In genomic region chr11:88599332-88600130, GRCm38 (mm10) we compare ENCODE assay signal across 8 mouse cellular contexts.
A peak's percentile ranks its signal among the peaks of the same experiment; 100 is the strongest.
DNase-seq lines count a peak whose midpoint lies in the region; ATAC-seq and TF ChIP-seq lines count a peak whose summit lies in the region.

No protein-coding gene starts in this region.

- H3K4me1 ChIP-seq in kidney, adult 2 months (ENCODE audit: control insufficient read depth, insufficient read depth, low read length), result peaks cover 29% of the 10 kb centered on the region
- H3K4me1 ChIP-seq in hindbrain, embryonic 11.5 days (replicated peaks; ENCODE audit: control insufficient read depth, insufficient read depth, low read length), result peaks cover 12% of the 10 kb centered on the region; the same call in 1 of the 2 replicates
- peaks cover 79% of the 10 kb centered on the region for H3K4me1 ChIP-seq in megakaryocyte, embryonic 14.5 days

- H3K9me3 ChIP-seq in hindbrain, embryonic 11.5 days (ENCODE audit: control insufficient read depth, low read length), result no peaks in the 10 kb centered on the region
- H3K9me3 ChIP-seq in megakaryocyte, embryonic 14.5 days, result no peaks in the 10 kb centered on the region

- 0 out of 2 replicates have a peak, but pooled peaks have one; percentile 51 for ATAC-seq in hindbrain, embryonic 11.5 days (ENCODE audit: low FRiP score)

- H3K79me2 ChIP-seq in C2C12 (ENCODE audit: control insufficient read depth, insufficient read depth), result no peaks in the 10 kb centered on the region

- no peak overlapping the region for H3ac ChIP-seq in C2C12 (ENCODE audit: control insufficient read depth, insufficient read length, low read depth)

- H3K79me3 ChIP-seq in C2C12 (ENCODE audit: low read depth), result peaks cover 2% of the 10 kb centered on the region

- peak overlapping the region; percentile 62 for H3K27ac ChIP-seq in kidney, adult 2 months (ENCODE audit: insufficient read depth, low read depth, low read length)
- no peak overlapping the region for H3K27ac ChIP-seq in hindbrain, embryonic 11.5 days (ENCODE audit: low read depth, low read length)

- no peak for TF ChIP-seq POLR2A in kidney, adult 2 months (IDR thresholded peaks at IDR 0.05; ENCODE audit: low read depth, low read length)

- 41% methylated on average over 17 of the region's 17 CpGs for WGBS in kidney, adult 2 months
- 77% methylated on average over 17 of the region's 17 CpGs for WGBS in hindbrain, embryonic 11.5 days

- no peak overlapping the region for H3K4me3 ChIP-seq in kidney, adult 2 months (ENCODE audit: insufficient read depth, low read depth, low read length)
- no peak overlapping the region for H3K4me3 ChIP-seq in C2C12 (ENCODE audit: insufficient read depth, poor library complexity, severe bottlenecking)
- no peak overlapping the region for H3K4me3 ChIP-seq in hindbrain, embryonic 11.5 days (ENCODE audit: low read depth, low read length)
- H3K4me3 ChIP-seq in megakaryocyte, embryonic 14.5 days (replicated peaks), result peak overlapping the region; percentile 89

- TF ChIP-seq CTCF in kidney, adult 2 months (conservative IDR thresholded peaks at IDR 0.05; ENCODE audit: insufficient read depth, insufficient read length, low read depth, low read length), result no peak
- TF ChIP-seq CTCF in C2C12 (IDR thresholded peaks at IDR 0.05; ENCODE audit: control insufficient read depth, insufficient read depth, insufficient read length), result no peak

- H3K27me3 ChIP-seq in kidney, adult 2 months (replicated peaks; ENCODE audit: control insufficient read depth, insufficient read depth, low read length), result no peaks in the 10 kb centered on the region
- H3K27me3 ChIP-seq in C2C12 (ENCODE audit: control insufficient read depth, insufficient read depth, insufficient read length), result no peaks in the 10 kb centered on the region
- H3K27me3 ChIP-seq in hindbrain, embryonic 11.5 days (ENCODE audit: control insufficient read depth, insufficient read depth, low read length), result no peaks in the 10 kb centered on the region
- no peaks in the 10 kb centered on the region for H3K27me3 ChIP-seq in megakaryocyte, embryonic 14.5 days (replicated peaks)

- no peak overlapping the region for H3K9ac ChIP-seq in hindbrain, embryonic 11.5 days (ENCODE audit: low read depth, low read length)

- no peak overlapping the region for H3K4me2 ChIP-seq in hindbrain, embryonic 11.5 days (replicated peaks; ENCODE audit: low read depth, low read length)

- H3K36me3 ChIP-seq in kidney, adult 2 months (ENCODE audit: control insufficient read depth, insufficient read depth, low read length), result no peaks in the 10 kb centered on the region
- H3K36me3 ChIP-seq in C2C12 (ENCODE audit: control insufficient read depth, insufficient read depth), result peaks cover 5% of the 10 kb centered on the region
- H3K36me3 ChIP-seq in hindbrain, embryonic 11.5 days (ENCODE audit: control insufficient read depth, insufficient read depth, low read length), result no peaks in the 10 kb centered on the region
- peaks cover 64% of the 10 kb centered on the region for H3K36me3 ChIP-seq in megakaryocyte, embryonic 14.5 days (replicated peaks; ENCODE audit: low read length)

- peak; percentile 53 for DNase-seq in kidney, adult 2 months
- no peak for DNase-seq in kidney, postnatal 25 days
- peak; percentile 79 to 80 for DNase-seq in cerebellum, postnatal 10 days
- DNase-seq in hindbrain, embryonic 11.5 days (ENCODE audit: low spot score), result no peak
- no peak for DNase-seq in urinary bladder, postnatal 25 days (ENCODE audit: low spot score)
- DNase-seq in urinary bladder, adult 18-20 months (ENCODE audit: low spot score in 2 of 2), result no peak

TF ChIP-seq in C2C12, 6 proteins besides CTCF, POLR2A, EP300 and RAD21:
- TF ChIP-seq FOSL1 (IDR thresholded peaks at IDR 0.05; ENCODE audit: insufficient read depth, low read length, poor library complexity, severe bottlenecking) (no peak), MYOD1 (IDR thresholded peaks at IDR 0.05; ENCODE audit: control insufficient read depth, insufficient read length, low read depth) (peak; percentile 84)

Comparison
In these comparisons a context has a peak if more than half of its experiments do, and no peak if none do; other contexts are left out.
1. DNase-seq: peak in kidney, adult 2 months (single experiment) and cerebellum, postnatal 10 days (2 of 2); none in kidney, postnatal 25 days (0 of 2), hindbrain, embryonic 11.5 days (single experiment), urinary bladder, postnatal 25 days (single experiment) and urinary bladder, adult 18-20 months (0 of 2).